Mouse (Mus musculus) heart, adult 2 months (tissue): ENCODE measurements at regions not wholly inside any gene's neighbourhood (a gene's known extent, or its start where the extent isn't known, plus 50 kb on each side); places are given as distances from the start of the nearest gene placed in this dataset.
A peak's percentile ranks its signal among the peaks of the same experiment; 100 is the strongest.

Experiments
- DNase-seq, 2 experiments: peaks; one replicate each; pipeline ENCODE4 v3.0.0; 2021
- H3K27ac ChIP-seq: fragments of 200-600 bp; 2 replicates; pipeline ENCODE4 v1.8.1; 2022
- H3K27me3 ChIP-seq: fragments of 200-500 bp; 2 replicates; pipeline ENCODE4 v1.6.1; 2012; ENCODE audit warnings: mild to moderate bottlenecking, low read length, inconsistent platforms, mixed read lengths; ENCODE audit not compliant: control insufficient read depth, insufficient read depth
- H3K36me3 ChIP-seq: fragments of 200-500 bp; 2 replicates; pipeline ENCODE4 v1.6.1; 2012; ENCODE audit warnings: low read length, inconsistent platforms; ENCODE audit not compliant: control insufficient read depth, insufficient read depth
- H3K4me1 ChIP-seq: fragments of 200-500 bp; 2 replicates; pipeline ENCODE4 v1.6.1; 2011; ENCODE audit warnings: low read length; ENCODE audit not compliant: control insufficient read depth, insufficient read depth
- H3K4me3 ChIP-seq: fragments of 200-600 bp; 2 replicates; pipeline ENCODE4 v1.8.1; 2022
- H3K79me2 ChIP-seq: fragments of 200-500 bp; replicated peaks from 2 replicates; pipeline ENCODE4 v1.6.1; 2012; ENCODE audit warnings: mild to moderate bottlenecking, inconsistent platforms, low read length, moderate library complexity, mixed read lengths; ENCODE audit not compliant: control insufficient read depth, insufficient read depth
- H3K9ac ChIP-seq: fragments of 200-500 bp; 2 replicates; pipeline ENCODE4 v1.6.1; 2012; ENCODE audit warnings: low read depth, mild to moderate bottlenecking, control low read depth, inconsistent platforms, low read length, mixed read lengths
- CTCF ChIP-seq: fragments of 200-600 bp; IDR thresholded peaks from 2 replicates; pipeline ENCODE4 v1.8.1; 2022; ENCODE audit warnings: antibody characterized with exemption, mild to moderate bottlenecking, moderate library complexity
- EP300 ChIP-seq: fragments of 200-500 bp; IDR thresholded peaks from 2 replicates; pipeline ENCODE4 v1.6.1; 2011; ENCODE audit warnings: low read depth, low read length, control low read depth; ENCODE audit not compliant: insufficient read depth
- POLR2A ChIP-seq: fragments of 200-500 bp; IDR thresholded peaks from 2 replicates; pipeline ENCODE4 v1.6.1; 2011; ENCODE audit warnings: mild to moderate bottlenecking, low read depth, low read length, control low read depth; ENCODE audit not compliant: insufficient read depth
- WGBS: fragments of 180-500 bp; shearing (Covaris S2); methylation state at CpG from one replicate; pipeline ENCODE4 v1.1.7; 2018; 5-methylcytosine and 5-hydroxymethylcytosine counted together
- intact Hi-C: fragments of 180-260 bp; cut with DNase I; formaldehyde crosslinking; loops from one replicate; pipeline ENCODE4 v1.15.1; 2025

- Histone ChIP-seq H3K79me2 (no peaks in the 10 kb centered on the region), H3K36me3 (no peaks in the 10 kb centered on the region), H3K4me3 (no peak overlapping the region), H3K27me3 (no peaks in the 10 kb centered on the region), H3K4me1 (no peaks in the 10 kb centered on the region), H3K27ac (no peak overlapping the region), H3K9ac (no peak overlapping the region)
- no peak for TF ChIP-seq EP300
- intact Hi-C loops: no loop called here
- DNase-seq: no peak
- 34% methylated on average over 10 of the region's 10 CpGs for WGBS
These were observed 138.8 kb downstream of the Dhx15 start for GRCm38 (mm10) chr5:52051383-52052071.

- TF ChIP-seq CTCF: no peak
- TF ChIP-seq POLR2A: no peak
- no peak for TF ChIP-seq EP300
- DNase-seq: no peak
- intact Hi-C loops: no loop called here
- no peaks in the 10 kb centered on the region for H3K79me2 ChIP-seq
- WGBS: 84% methylated on average over 1 of the region's 1 CpGs
- no peak overlapping the region for H3K9ac ChIP-seq
- H3K36me3 ChIP-seq: no peaks in the 10 kb centered on the region
- no peaks in the 10 kb centered on the region for H3K27me3 ChIP-seq
- no peak overlapping the region for H3K4me3 ChIP-seq
- no peak overlapping the region for H3K27ac ChIP-seq
- no peaks in the 10 kb centered on the region for H3K4me1 ChIP-seq
These were observed 141.5 kb downstream of the Dhx15 start for GRCm38 (mm10) chr5:52048790-52049189.

GRCm38 (mm10) chr5:52046704-52047103 lies 143.6 kb downstream of the Dhx15 start:
- H3K79me2 ChIP-seq: no peaks in the 10 kb centered on the region
- no peak overlapping the region for H3K9ac ChIP-seq
- DNase-seq: no peak
- WGBS: 45% methylated on average over 3 of the region's 3 CpGs
- no peaks in the 10 kb centered on the region for H3K27me3 ChIP-seq
- no peaks in the 10 kb centered on the region for H3K4me1 ChIP-seq
- intact Hi-C loops: no loop called here
- no peak for TF ChIP-seq CTCF
- no peak for TF ChIP-seq POLR2A
- no peak for TF ChIP-seq EP300
- no peak overlapping the region for H3K27ac ChIP-seq
- H3K4me3 ChIP-seq: no peak overlapping the region
- H3K36me3 ChIP-seq: no peaks in the 10 kb centered on the region

GRCm38 (mm10) chr5:52044101-52044500 lies 146.2 kb downstream of the Dhx15 start:
- TF ChIP-seq POLR2A: no peak
- TF ChIP-seq EP300: no peak
- TF ChIP-seq CTCF: no peak
- Histone ChIP-seq H3K9ac (no peak overlapping the region), H3K27me3 (no peaks in the 10 kb centered on the region), H3K36me3 (peaks cover 2% of the 10 kb centered on the region; the same call in 1 of the 2 replicates), H3K4me1 (no peaks in the 10 kb centered on the region), H3K27ac (no peak overlapping the region), H3K79me2 (no peaks in the 10 kb centered on the region), H3K4me3 (no peak overlapping the region)
- WGBS: 63% methylated on average over 3 of the region's 3 CpGs
- no peak for DNase-seq
- intact Hi-C loops: no loop called here

- TF ChIP-seq EP300 (no peak), POLR2A (no peak), CTCF (no peak)
- intact Hi-C loops: loop anchor here (2.0 kb wide), 1 partner anchor 143 kb away; no protein-coding TSS in a partner anchor
- DNase-seq: no peak
- Histone ChIP-seq H3K4me3 (no peak overlapping the region), H3K79me2 (no peaks in the 10 kb centered on the region), H3K36me3 (peaks cover 2% of the 10 kb centered on the region; the same call in 1 of the 2 replicates), H3K4me1 (no peaks in the 10 kb centered on the region), H3K9ac (no peak overlapping the region), H3K27me3 (no peaks in the 10 kb centered on the region), H3K27ac (no peak overlapping the region)
- 75% methylated on average over 3 of the region's 3 CpGs for WGBS
These were observed 148.9 kb downstream of the Dhx15 start for GRCm38 (mm10) chr5:52041447-52041846.

- Histone ChIP-seq H3K9ac (peak overlapping the region; percentile 53), H3K4me1 (no peaks in the 10 kb centered on the region), H3K27ac (peak overlapping the region; percentile 78), H3K36me3 (peaks cover 2% of the 10 kb centered on the region; the same call in 1 of the 2 replicates), H3K4me3 (peak overlapping the region; percentile 8; the same call in 1 of the 2 replicates), H3K27me3 (no peaks in the 10 kb centered on the region), H3K79me2 (no peaks in the 10 kb centered on the region)
- DNase-seq: peak; percentile 49 to 68
- WGBS: 14% methylated on average over 24 of the region's 24 CpGs
- intact Hi-C loops: loop anchor here (2.0 kb wide), 1 partner anchor 142 kb away; no protein-coding TSS in a partner anchor
- TF ChIP-seq EP300: peak; percentile 91
- no peak for TF ChIP-seq CTCF
- TF ChIP-seq POLR2A: 0 out of 2 replicates have a peak, but pooled peaks have one; percentile 23
These were observed 149.6 kb downstream of the Dhx15 start for GRCm38 (mm10) chr5:52040427-52041312.
